Mouse (Mus musculus): ENCODE data around the gene Gprc5c. TPM values are rescaled to one million over a fixed set of nuclear protein-coding genes. Genes with fewer than 3 reads are reported as not detected.

Gene Gprc5c
- total and polyA plus RNA-seq, 2 experiments from 2014 or later: 7.8 to 14.1 TPM

DNA sequence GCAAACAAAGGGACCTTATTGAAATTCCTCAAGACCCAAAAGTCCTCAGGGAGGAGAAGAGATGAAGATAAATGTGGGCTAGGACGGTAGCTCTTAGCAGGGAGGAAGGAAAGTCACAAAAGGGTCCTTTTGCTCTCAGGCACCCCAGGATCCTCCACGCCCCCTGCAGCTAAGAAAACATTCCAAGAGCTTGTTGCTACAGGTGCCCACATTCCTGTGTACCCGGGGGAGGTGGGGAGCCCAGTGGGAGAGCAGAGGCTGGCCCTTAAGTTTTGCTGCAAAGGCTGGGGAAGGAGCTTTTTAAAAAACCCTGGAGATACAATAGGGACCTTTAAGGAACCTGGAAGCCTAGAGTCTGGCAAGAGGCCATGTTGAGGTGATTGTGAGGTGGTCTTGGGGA, 30.5 kb upstream of the Gprc5c start:
- H3K9ac ChIP-seq (replicated peaks; ENCODE audit: low read length): no peak overlapping the region
- H3K4me2 ChIP-seq (ENCODE audit: low read depth, low read length): no peak overlapping the region
- no peaks in the 10 kb centered on the region for H3K36me3 ChIP-seq (ENCODE audit: insufficient read depth, low read length)
- no peak overlapping the region for H3K27ac ChIP-seq
- DNase-seq (ENCODE audit: low spot score) (no peak), ATAC-seq (no peak)
- H3K9me3 ChIP-seq (ENCODE audit: low read length): no peaks in the 10 kb centered on the region
- peaks cover 8% of the 10 kb centered on the region for H3K4me1 ChIP-seq (ENCODE audit: insufficient read depth, low read length)
- H3K27me3 ChIP-seq (ENCODE audit: insufficient read depth, low read length): no peaks in the 10 kb centered on the region
- H3K4me3 ChIP-seq (ENCODE audit: low read length): no peak overlapping the region
- 44% methylated on average over 3 of the region's 3 CpGs for WGBS
- TF ChIP-seq CTCF (IDR thresholded peaks at IDR 0.05; ENCODE audit: low read depth): no peak

DNA sequence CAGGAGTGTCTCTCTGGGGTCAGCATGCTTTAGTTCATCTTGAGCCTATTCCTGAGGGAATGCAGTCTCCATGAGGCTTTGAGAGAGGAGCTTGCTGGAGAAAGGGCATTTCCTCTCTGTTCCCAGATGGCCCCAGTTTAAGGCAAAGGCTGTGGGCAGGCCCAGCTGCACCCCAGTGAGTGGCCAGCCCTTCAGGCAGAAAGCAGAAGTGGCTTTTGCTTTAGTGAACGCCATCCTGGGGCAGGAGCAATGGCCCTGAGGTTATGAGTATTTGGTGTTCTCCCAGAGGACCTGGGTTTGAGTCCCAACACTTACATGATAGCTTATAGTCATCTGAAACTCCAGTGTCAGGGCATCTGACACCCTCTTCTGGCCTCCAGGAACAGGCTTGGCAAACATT, 29.6 kb upstream of the Gprc5c start:
- Histone ChIP-seq H3K9ac (replicated peaks; ENCODE audit: low read length) (no peak overlapping the region), H3K4me1 (ENCODE audit: insufficient read depth, low read length) (peaks cover 8% of the 10 kb centered on the region), H3K4me2 (ENCODE audit: low read depth, low read length) (no peak overlapping the region), H3K27ac (no peak overlapping the region), H3K4me3 (ENCODE audit: low read length) (no peak overlapping the region), H3K9me3 (ENCODE audit: low read length) (no peaks in the 10 kb centered on the region), H3K27me3 (ENCODE audit: insufficient read depth, low read length) (no peaks in the 10 kb centered on the region), H3K36me3 (ENCODE audit: insufficient read depth, low read length) (no peaks in the 10 kb centered on the region)
- no peak for TF ChIP-seq CTCF (IDR thresholded peaks at IDR 0.05; ENCODE audit: low read depth)
- 59% methylated on average over 1 of the region's 1 CpGs for WGBS
- ATAC-seq: no peak
- no peak for DNase-seq (ENCODE audit: low spot score)

DNA sequence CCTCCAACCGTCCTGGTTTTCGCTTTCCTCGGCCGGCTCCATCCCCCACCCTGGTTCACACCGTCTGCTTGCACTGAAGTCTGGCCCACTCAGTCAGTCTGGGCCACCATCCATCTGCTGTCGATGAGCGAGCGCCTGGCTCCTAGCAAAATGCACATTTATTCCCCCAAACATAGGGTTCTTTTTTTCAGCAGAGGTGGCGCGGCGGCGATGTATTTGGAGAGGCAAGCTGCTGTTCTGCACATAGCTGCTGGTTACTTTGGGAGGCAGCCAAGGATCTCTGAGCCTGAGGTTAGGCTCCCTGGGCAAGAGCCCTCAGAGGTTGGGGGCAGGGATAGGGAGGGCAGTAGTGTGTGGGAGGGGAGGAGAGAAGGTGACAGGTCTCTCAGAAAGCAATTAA, 28.2 kb upstream of the Gprc5c start:
- peak overlapping the region; percentile 32; the same call in 1 of the 2 replicates for H3K27ac ChIP-seq
- ATAC-seq (peak; percentile 76), DNase-seq (ENCODE audit: low spot score) (peak; percentile 77)
- WGBS: 19% methylated on average over 12 of the region's 12 CpGs
- peak overlapping the region; percentile 5; the same call in 1 of the 2 replicates for H3K4me2 ChIP-seq (ENCODE audit: low read depth, low read length)
- 0 out of 2 replicates have a peak, but pooled peaks have one; percentile 8 for TF ChIP-seq CTCF (IDR thresholded peaks at IDR 0.05; ENCODE audit: low read depth)
- H3K4me3 ChIP-seq (ENCODE audit: low read length): no peak overlapping the region
- H3K9me3 ChIP-seq (ENCODE audit: low read length): no peaks in the 10 kb centered on the region
- H3K4me1 ChIP-seq (ENCODE audit: insufficient read depth, low read length): peaks cover 8% of the 10 kb centered on the region
- no peak overlapping the region for H3K9ac ChIP-seq (replicated peaks; ENCODE audit: low read length)
- H3K27me3 ChIP-seq (ENCODE audit: insufficient read depth, low read length): no peaks in the 10 kb centered on the region
- no peaks in the 10 kb centered on the region for H3K36me3 ChIP-seq (ENCODE audit: insufficient read depth, low read length)

DNA sequence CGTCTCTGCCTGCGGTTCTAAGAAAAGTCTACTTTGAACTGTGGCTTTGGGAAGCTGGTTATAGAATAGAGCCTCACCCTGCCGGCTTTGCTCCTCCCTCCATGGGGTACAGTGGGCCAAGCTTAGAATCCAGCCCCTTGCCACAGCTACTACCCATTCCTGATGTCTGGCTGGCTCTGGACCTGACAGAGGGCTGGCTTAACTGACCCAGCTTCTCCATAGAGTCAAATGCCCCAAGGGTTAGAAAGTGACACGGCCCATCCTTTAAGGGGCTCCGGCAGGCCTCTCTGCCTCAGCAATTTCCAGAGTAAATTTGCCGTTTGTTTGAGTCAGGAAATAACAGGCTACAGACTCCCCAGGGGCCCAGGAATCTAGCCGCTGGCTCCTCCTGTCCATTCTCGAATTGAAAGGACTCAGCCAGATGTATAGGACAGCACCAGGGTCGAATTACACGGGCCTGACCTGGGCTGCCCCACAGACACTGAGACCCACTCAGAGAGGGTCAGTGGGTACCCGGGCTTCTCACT, 27.7 kb upstream of the Gprc5c start:
- DNase-seq (ENCODE audit: low spot score) (no peak), ATAC-seq (no peak)
- TF ChIP-seq CTCF (IDR thresholded peaks at IDR 0.05; ENCODE audit: low read depth): no peak
- Histone ChIP-seq H3K27me3 (ENCODE audit: insufficient read depth, low read length) (no peaks in the 10 kb centered on the region), H3K9me3 (ENCODE audit: low read length) (no peaks in the 10 kb centered on the region), H3K4me1 (ENCODE audit: insufficient read depth, low read length) (peaks cover 8% of the 10 kb centered on the region), H3K9ac (replicated peaks; ENCODE audit: low read length) (no peak overlapping the region), H3K36me3 (ENCODE audit: insufficient read depth, low read length) (no peaks in the 10 kb centered on the region), H3K4me2 (ENCODE audit: low read depth, low read length) (peak overlapping the region; percentile 5; the same call in 1 of the 2 replicates), H3K27ac (peak overlapping the region; percentile 32; the same call in 1 of the 2 replicates), H3K4me3 (ENCODE audit: low read length) (no peak overlapping the region)
- WGBS: 9% methylated on average over 11 of the region's 11 CpGs

DNA sequence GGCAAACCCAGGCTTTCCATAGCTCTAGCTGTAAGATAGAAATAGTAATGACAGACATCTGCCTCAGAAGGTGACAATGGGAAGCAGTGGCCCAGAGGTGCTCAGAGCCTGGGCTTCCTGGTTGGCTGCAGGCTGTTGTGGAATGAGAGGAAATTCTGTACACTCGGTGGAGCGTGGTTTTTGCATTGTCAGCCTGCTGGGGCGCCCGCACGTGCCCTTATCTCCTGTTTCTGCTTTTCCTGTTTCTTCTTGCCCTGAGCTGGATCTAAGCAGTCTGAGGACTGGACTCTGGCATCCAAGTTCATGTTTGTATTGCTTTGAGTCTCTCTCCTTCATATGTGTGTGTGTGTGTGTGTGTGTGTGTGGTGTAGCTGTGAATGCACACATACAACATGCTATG, 24.3 kb upstream of the Gprc5c start:
- WGBS: 41% methylated on average over 5 of the region's 5 CpGs
- H3K36me3 ChIP-seq (ENCODE audit: insufficient read depth, low read length): no peaks in the 10 kb centered on the region
- no peak for TF ChIP-seq CTCF (IDR thresholded peaks at IDR 0.05; ENCODE audit: low read depth)
- DNase-seq (ENCODE audit: low spot score) (no peak), ATAC-seq (no peak)
- H3K27ac ChIP-seq: no peak overlapping the region
- no peak overlapping the region for H3K4me2 ChIP-seq (ENCODE audit: low read depth, low read length)
- peaks cover 16% of the 10 kb centered on the region for H3K4me1 ChIP-seq (ENCODE audit: insufficient read depth, low read length)
- H3K9me3 ChIP-seq (ENCODE audit: low read length): no peaks in the 10 kb centered on the region
- no peak overlapping the region for H3K4me3 ChIP-seq (ENCODE audit: low read length)
- no peaks in the 10 kb centered on the region for H3K27me3 ChIP-seq (ENCODE audit: insufficient read depth, low read length)
- no peak overlapping the region for H3K9ac ChIP-seq (replicated peaks; ENCODE audit: low read length)

DNA sequence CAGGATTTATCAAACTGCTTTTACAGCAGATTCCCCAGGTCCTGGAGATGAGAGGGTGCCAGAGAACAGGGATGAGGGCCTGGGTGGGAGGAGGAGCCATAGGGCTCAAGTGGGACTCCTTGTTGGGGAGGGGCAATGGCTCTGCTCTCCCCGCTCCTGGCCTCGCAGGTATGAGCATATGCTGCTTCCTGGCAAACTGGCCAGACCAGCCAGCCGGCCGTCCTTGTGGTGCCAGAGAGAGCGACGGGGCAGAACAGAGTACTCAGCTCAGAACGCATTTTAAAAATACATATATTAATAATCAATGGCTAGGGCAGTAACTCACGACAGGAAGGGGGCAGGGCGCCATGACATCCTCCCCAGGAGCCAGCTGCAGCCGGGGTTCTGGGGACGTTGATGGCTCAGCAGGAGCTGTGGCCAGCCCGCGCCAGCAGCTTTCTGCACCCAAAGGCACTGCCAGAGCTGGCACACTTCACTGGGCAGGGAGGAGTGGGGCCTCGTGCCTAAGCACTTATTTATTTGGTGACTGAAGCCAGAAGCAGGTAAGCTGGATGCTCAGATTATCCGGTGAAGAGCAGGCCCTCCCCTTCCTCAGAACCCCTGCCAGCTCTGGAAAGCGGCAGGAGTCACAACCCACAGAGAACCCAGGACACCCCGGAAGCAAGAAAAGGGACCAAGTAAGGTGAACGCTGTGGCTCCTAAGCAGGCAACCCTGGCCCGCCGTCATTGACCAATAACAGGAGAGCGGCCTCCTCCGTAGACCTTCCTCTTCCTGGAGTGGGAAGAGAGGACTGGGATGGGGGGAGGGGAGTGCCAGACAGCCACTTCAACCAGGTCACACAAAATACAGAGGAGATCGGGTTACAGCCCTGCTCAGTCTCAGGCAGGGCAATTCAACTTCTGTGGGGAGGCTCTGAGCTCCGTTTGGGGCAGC, 21.2 kb upstream of the Gprc5c start:
- no peak for TF ChIP-seq CTCF (IDR thresholded peaks at IDR 0.05; ENCODE audit: low read depth)
- 0 out of 2 replicates have a peak overlapping the region, but pooled peaks have one; percentile 2 for H3K9ac ChIP-seq (replicated peaks; ENCODE audit: low read length)
- DNase-seq (ENCODE audit: low spot score): peak; percentile 29
- 8% methylated on average over 24 of the region's 24 CpGs for WGBS
- H3K4me2 ChIP-seq (ENCODE audit: low read depth, low read length): peak overlapping the region; percentile 45
- H3K36me3 ChIP-seq (ENCODE audit: insufficient read depth, low read length): no peaks in the 10 kb centered on the region
- peak; percentile 15; the same call in 1 of the 2 replicates for ATAC-seq
- H3K9me3 ChIP-seq (ENCODE audit: low read length): no peaks in the 10 kb centered on the region
- H3K27ac ChIP-seq: 0 out of 2 replicates have a peak overlapping the region, but pooled peaks have one; percentile 16
- peaks cover 7% of the 10 kb centered on the region; the same call in 1 of the 2 replicates for H3K4me1 ChIP-seq (ENCODE audit: insufficient read depth, low read length)
- no peaks in the 10 kb centered on the region for H3K27me3 ChIP-seq (ENCODE audit: insufficient read depth, low read length)
- no peak overlapping the region for H3K4me3 ChIP-seq (ENCODE audit: low read length)

All from hindbrain, postnatal 0 days (tissue).